Comparison of ENCODE assay signal across 14 mouse cellular contexts in genomic region chr1:33563611-33564010, GRCm38 (mm10).
"Had no signal": no experiment of that assay in that cellular context is flagged by ENCODE, and none has a peak within 500 bp of the region (broad histone marks: within the 10 kb centered on the region; RNA-seq: fewer than 3 reads in every experiment).

No protein-coding gene starts in this region.

- DNase-seq: kidney, adult 2 months; kidney, postnatal 25 days; liver, embryonic 13.5 days; lung, embryonic 14.5 days; right cerebral cortex, adult 18-20 months; right cerebral cortex, postnatal 14 days; spleen, adult 18-20 months had no signal

- ATAC-seq: intestine, postnatal 0 days; lung, postnatal 0 days; midbrain, embryonic 13.5 days; midbrain, embryonic 16.5 days had no signal

- H3K27me3 ChIP-seq: liver, embryonic 13.5 days; midbrain, embryonic 13.5 days; stomach, embryonic 15.5 days had no signal

- H3K4me2 ChIP-seq: liver, embryonic 13.5 days; lung, embryonic 14.5 days; midbrain, embryonic 13.5 days; stomach, embryonic 15.5 days had no signal

- H3K4me1 ChIP-seq: midbrain, embryonic 13.5 days; stomach, embryonic 15.5 days had no signal

- H3K4me3 ChIP-seq: liver, embryonic 13.5 days; midbrain, embryonic 13.5 days; stomach, embryonic 15.5 days had no signal

- H3K27ac ChIP-seq: kidney, postnatal 0 days; liver, embryonic 13.5 days; macrophage; midbrain, embryonic 13.5 days; stomach, embryonic 15.5 days had no signal

- H3K36me3 ChIP-seq: liver, embryonic 13.5 days; midbrain, embryonic 13.5 days; stomach, embryonic 15.5 days had no signal

- H3K9me3 ChIP-seq: liver, embryonic 13.5 days; midbrain, embryonic 13.5 days; stomach, embryonic 15.5 days had no signal

- H3K9ac ChIP-seq: liver, embryonic 13.5 days; lung, embryonic 14.5 days; midbrain, embryonic 13.5 days; stomach, embryonic 15.5 days had no signal
